Mouse (Mus musculus) c-Kit-positive CD71-negative TER-119-negative erythroid progenitor cells, embryonic 14.5 days (primary cell): ENCODE results near the gene Rpap1.
"Not testable (repeated sequence)": the region's sequence is repeated elsewhere in the genome, so short reads cannot be mapped to it uniquely, and the experiment has no call there.

Experiments used
- DNase-seq: peaks from one replicate; pipeline ENCODE4 v3.0.0-alpha.2; 2013; ENCODE audit warnings: low read depth

Rpap1 gene

GRCm38 (mm10) chr2:119741581-119742411 is 45.5 kb downstream of the Rpap1 start, which contains the start of gene Itpka:
Gene Itpka (plus strand): TSS chr2:119742337.
- no peak for DNase-seq

- DNase-seq: no peak
These were observed 46.8 kb downstream of the Rpap1 start for GRCm38 (mm10) chr2:119740567-119740966.

GRCm38 (mm10) chr2:119737124-119737523 is 50.2 kb downstream of the Rpap1 start:
- DNase-seq: no peak

GRCm38 (mm10) chr2:119730735-119731134 is 56.6 kb downstream of the Rpap1 start:
- no peak for DNase-seq

- no peak for DNase-seq
These were observed 59.4 kb downstream of the Rpap1 start for GRCm38 (mm10) chr2:119727762-119728416.

GRCm38 (mm10) chr2:119721070-119721469 is 66.3 kb downstream of the Rpap1 start:
- DNase-seq: no peak

- DNase-seq: not testable (repeated sequence)
These were observed 71.5 kb downstream of the Rpap1 start for GRCm38 (mm10) chr2:119715868-119716267.
